Mouse (Mus musculus): ENCODE measurements around the gene Sipa1l3. TPM values are rescaled to one million over a fixed set of nuclear protein-coding genes. Genes with fewer than 3 reads are reported as not detected.

Gene Sipa1l3
- total RNA-seq, 2 experiments from 2014 or later: 6.3 to 6.5 TPM

DNA sequence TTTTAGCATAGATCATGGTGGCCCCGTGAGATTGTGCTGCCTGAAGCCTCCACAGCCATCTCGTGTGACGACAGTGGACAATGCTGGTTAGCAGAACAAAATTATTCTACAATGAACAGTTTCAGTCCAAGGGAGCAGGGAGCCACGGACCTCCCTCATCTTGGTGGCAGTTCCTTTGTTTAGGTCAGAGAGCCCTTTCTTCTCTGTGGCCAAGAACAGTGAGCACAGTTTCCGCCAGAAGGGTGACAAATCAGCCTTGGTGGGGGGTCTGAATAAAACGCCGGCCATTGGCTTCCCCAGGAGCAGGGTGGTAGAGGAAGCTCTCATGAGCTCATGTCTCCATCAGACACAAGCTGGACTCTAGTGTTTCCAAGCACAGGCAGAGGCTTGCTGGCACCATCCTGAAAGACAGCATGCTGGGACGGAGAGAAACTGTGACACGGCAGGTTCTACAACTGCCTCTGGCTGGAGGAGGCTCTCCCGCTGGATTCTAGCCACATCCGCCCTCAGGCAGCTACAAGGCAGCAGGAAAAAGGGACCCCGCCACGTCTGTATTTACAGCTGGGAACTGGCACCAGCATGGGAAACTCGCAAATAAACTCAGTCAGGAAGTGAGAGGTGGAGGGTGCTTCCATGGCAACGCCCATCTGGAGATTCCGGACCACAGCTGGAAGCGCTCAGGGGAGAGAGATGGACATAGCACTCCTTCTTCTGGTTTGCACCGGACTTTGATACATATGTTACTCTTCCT is 65.3 kb downstream of the Sipa1l3 start:
- peak in 1 of 2 experiments; percentile 54 for DNase-seq
- intact Hi-C loops (cut with DNase I): no loop called here

GRCm38 (mm10) chr7:29452381-29452780 is 66.1 kb downstream of the Sipa1l3 start:
- DNase-seq: no peak
- intact Hi-C loops (cut with DNase I): no loop called here

GRCm38 (mm10) chr7:29450175-29450574 is 68.3 kb downstream of the Sipa1l3 start:
- intact Hi-C loops (cut with DNase I): no loop called here
- no peak for DNase-seq

DNA sequence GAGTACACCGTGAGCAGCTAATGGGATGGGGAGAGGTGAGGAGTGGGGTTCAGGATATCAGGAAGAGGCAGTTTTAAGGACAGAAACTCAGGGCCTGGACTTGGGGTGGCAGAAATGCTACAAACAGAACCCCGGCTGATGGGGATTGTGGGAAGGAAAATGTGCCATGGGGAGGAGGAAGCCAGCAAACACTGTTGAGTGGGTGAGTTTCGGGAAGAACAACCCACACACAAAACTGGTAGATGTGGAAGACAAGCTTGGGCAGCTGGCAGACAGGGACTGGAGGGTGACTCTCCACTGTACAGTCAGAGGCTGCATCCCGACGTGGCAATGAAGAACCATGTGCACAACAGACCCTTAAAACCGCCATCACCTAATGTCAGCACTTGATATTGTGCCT is 69.6 kb downstream of the Sipa1l3 start:
- intact Hi-C loops (cut with DNase I): no loop called here
- no peak for DNase-seq

DNA sequence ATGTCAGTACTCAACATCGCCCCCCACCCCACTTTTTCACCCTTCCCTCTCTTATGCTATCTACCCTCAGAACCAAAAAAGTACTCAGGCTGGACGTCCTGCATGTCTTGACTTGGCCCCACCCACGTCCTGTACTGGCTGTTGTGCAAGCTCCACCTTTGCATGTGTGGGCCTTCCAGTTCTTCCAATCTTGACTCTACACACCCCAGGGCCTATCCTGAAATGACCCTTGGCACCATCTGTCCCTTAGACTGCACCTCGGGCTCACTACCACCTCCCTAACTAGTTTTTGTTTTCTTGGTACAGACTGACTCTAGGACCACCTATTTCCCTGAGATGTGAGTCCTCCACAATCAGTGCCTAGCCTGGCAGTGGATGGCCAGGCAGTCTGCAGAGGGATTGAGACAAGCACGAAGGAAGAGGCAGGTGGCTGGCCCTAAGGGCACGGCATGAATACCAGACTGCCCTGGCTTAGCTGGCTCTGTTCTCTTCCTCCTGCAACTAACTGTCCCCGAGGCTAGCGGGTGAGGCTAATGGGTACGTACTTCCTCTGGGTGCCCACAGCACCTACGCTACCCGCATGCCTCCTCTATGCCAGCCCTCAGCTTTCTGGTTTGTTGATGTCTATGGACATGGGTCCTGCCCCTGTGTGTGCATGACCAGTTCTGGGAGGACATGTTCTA is 71.2 kb downstream of the Sipa1l3 start:
- intact Hi-C loops (cut with DNase I): no loop called here
- no peak for DNase-seq

GRCm38 (mm10) chr7:29446156-29446555 is 72.3 kb downstream of the Sipa1l3 start:
- DNase-seq: no peak
- intact Hi-C loops (cut with DNase I): no loop called here

DNA sequence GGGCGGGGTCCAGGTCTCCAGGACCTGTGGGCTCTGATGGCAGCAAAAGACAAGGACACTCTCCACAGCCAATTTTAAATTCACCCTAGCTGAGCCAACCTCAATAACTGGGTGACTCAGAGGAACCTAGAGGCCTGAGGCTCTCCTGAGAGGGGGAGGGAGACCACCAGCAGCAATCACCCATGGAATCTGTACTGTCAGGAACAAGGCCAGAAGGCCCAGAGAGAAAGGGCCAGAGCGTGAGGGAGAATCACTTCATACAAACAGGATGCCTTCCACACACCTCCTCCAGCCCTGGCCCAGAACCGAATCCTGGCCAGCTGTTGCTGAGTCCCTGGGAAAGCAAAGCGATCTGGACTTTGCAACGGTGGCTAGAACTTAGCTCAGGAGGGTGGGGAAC is 73.9 kb downstream of the Sipa1l3 start:
- intact Hi-C loops (cut with DNase I): no loop called here

GRCm38 (mm10) chr7:29444070-29444469 is 74.4 kb downstream of the Sipa1l3 start:
- intact Hi-C loops (cut with DNase I): no loop called here

More for the DNA sequence above, 73.9 kb downstream of the Sipa1l3 start:
- no peak for DNase-seq

GRCm38 (mm10) chr7:29441793-29442192 is 76.6 kb downstream of the Sipa1l3 start:
- DNase-seq: no peak
- intact Hi-C loops (cut with DNase I): no loop called here

More at GRCm38 (mm10) chr7:29444070-29444469, 74.4 kb downstream of the Sipa1l3 start:
- no peak for DNase-seq

DNA sequence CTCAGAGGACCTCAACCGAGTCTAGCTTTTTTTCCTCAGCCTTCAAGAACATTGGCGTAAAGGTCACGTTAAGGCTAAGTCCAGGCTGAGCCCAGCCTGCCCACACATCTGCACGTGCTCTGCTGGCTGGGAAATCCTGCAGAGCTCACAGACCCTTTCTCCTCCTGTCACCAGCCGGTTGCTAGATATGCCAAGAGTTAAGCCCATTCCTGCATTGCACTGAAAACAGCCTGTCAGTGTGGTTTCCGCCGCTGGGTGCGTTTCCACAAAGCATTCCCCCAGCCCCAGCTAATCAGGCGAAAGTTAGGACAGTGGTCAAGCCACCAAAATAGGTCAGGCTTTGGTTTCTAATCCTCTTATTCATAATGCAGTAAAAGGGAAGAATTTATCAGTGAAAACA is 77.3 kb downstream of the Sipa1l3 start:
- intact Hi-C loops (cut with DNase I): no loop called here
- no peak for DNase-seq

- no peak for DNase-seq
- intact Hi-C loops (cut with DNase I): loop anchor here (5.0 kb wide), 1 partner anchor 46 kb away; no protein-coding TSS in a partner anchor
Observed at GRCm38 (mm10) chr7:29438655-29439282, 79.7 kb downstream of the Sipa1l3 start.

DNA sequence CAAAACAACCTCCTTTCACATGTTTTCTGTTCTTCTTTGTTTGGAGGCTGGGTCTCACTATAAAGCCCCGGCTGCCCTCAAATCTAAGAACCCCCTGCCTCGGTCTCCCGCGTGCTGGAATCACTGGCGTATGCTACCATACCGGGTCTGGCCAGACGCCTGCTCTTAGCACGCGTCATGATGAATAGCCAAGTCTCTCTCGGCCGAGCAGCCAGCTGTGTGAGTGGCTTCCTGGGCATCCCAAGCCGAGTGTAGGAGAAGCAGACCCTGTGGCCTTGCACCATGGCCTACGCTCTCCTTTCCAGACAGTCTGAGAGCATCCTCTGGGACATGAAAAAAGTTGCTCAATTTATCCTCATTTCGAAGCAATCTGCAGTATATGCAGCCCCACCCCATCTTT is 80.2 kb downstream of the Sipa1l3 start:
- intact Hi-C loops (cut with DNase I): loop anchor here (5.0 kb wide), 1 partner anchor 46 kb away; no protein-coding TSS in a partner anchor
- DNase-seq: no peak

GRCm38 (mm10) chr7:29437072-29437471 is 81.4 kb downstream of the Sipa1l3 start:
- DNase-seq: no peak
- intact Hi-C loops (cut with DNase I): loop anchor here (5.0 kb wide), 1 partner anchor 45 kb away; no protein-coding TSS in a partner anchor

GRCm38 (mm10) chr7:29434313-29435035 is 84.0 kb downstream of the Sipa1l3 start:
- no peak for DNase-seq
- intact Hi-C loops (cut with DNase I): loop anchor here (5.0 kb wide), 1 partner anchor 42 kb away; no protein-coding TSS in a partner anchor

- DNase-seq: no peak
- intact Hi-C loops (cut with DNase I): no loop called here
Observed at GRCm38 (mm10) chr7:29433725-29434124, 84.7 kb downstream of the Sipa1l3 start.

DNA sequence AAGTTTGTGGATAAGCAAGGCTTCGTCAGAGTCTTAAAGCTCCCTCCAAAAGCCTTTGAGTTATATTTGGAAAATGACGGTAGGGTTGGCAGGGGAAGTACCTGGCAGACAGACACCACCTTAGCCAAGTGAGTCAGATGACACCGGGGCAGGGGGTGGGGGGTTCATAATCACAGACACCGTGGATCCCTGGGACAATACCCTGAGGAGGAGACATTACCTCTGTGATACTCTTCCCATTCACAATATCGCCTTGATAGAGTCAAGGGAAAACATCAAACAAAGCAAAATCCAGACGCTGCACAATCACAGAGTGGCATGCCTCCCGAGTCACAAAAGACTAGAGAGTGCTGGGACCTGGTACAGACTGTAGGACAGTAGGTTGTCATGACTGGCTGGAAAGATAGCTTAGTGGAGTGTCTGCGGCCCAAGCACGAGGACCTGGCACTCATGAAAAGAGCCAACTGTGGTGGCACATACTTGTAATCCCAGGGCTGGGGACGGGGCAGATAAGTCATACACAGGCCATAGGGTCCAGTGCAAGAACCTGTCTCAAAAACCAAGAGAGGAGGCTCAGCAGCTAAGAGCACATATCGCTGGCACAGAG is 85.4 kb downstream of the Sipa1l3 start:
- no peak for DNase-seq
- intact Hi-C loops (cut with DNase I): no loop called here

DNA sequence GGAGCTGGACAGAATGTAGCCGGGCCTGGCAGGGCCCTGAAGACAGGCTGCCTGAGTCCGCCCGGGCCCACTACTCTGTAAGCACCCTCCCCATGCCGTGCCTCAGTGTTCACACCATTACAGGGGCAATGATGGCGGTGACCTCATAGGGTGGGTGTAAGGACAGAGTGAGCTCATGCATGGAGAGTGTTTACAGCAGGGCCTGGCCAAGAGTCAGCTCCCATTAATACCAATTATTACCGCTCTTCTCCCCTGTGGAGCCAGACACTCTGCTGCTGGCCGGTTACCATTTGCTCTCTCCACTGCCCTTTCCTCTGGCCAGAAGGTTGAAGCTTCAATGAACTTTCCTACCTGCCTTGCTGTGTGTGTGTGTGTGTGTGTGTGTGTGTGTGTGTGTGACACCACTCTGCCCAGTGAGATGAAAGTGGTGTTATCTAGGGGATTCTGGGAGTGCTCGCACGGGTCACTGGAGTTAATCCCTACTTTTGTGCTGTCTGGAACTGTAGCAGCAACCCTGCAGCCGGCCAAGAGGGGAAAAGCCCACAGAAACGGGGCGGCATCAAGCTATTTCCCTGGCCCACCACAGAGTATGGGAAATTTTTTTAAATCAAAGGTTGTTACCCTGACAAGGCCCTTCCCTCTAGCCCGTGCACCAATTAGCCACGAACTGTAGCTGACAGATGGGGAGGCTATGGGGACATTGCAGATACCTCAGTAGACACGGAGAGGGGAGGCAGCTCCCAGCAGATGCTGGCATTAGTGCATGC is 86.1 kb downstream of the Sipa1l3 start:
- no peak for DNase-seq
- intact Hi-C loops (cut with DNase I): no loop called here

- intact Hi-C loops (cut with DNase I): no loop called here
- no peak for DNase-seq
Observed at GRCm38 (mm10) chr7:29430739-29431211, 87.7 kb downstream of the Sipa1l3 start.

- no peak for DNase-seq
- intact Hi-C loops (cut with DNase I): no loop called here
Observed at GRCm38 (mm10) chr7:29426056-29426455, 92.4 kb downstream of the Sipa1l3 start.
